Mouse (Mus musculus) frontal cortex, postnatal 14 days (tissue): ENCODE measurements around the gene Grwd1.

Experiments used
- DNase-seq, 2 experiments: peaks; one replicate each; pipeline ENCODE4 v3.0.0; 2022; ENCODE audit warnings: low spot score in 2 of 2

Grwd1 gene

DNA sequence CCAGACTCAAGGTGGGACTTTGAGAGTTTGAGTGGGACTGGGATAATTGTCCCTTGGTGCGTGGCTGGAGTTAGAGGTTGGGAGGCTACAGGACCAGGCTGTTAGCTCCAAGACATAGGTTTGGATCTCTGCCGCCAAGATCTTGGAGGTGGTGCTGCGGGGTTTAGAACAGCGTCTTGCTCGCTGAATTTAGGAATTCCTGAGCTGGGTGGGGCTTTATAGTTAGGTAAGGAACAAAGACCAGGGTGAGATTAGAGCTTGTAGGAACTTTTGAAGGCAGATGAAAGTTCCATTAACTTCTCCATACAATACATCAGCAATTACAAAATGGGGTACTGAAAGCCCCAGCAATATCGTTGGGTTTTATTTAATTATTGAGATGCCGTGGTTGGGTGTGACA lies 30.7 kb downstream of the Grwd1 start:
- DNase-seq, result no peak

DNA sequence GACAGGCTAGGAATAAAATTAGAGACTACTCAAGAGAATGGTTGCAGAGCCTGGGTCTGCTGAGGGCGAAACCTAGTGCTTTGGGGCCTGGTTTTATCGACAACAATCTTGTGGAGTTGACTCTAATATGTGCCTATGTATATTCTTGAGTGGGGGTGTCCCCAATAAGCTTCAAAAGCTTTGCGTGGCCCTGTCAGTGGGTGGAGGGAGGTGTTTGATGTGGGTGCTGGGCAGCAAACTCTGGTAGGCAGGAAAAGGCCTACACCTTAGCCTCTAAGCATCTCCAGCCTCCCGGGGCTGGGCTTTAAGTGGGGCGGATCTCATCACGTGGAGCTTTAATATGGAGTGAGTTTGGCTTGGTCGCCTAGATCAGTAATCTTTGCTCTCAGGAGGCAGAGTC lies 31.8 kb downstream of the Grwd1 start:
- no peak for DNase-seq

DNA sequence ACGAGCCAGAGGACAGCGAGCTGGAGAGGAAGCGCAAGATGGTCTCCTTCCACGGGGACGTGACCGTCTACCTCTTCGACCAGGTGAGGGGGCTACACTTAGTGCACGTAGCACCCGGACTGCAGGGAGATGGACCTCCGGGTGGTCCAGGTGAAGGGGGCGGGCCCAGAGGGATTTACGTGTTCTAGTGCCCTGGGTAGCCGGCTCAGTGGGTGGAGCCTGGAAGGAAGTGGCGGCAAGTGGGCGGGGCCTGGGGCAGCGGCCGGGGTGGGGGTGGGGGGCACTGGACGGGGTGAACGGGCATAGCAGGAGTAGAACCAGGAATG lies 32.3 kb downstream of the Grwd1 start:
- no peak for DNase-seq

DNA sequence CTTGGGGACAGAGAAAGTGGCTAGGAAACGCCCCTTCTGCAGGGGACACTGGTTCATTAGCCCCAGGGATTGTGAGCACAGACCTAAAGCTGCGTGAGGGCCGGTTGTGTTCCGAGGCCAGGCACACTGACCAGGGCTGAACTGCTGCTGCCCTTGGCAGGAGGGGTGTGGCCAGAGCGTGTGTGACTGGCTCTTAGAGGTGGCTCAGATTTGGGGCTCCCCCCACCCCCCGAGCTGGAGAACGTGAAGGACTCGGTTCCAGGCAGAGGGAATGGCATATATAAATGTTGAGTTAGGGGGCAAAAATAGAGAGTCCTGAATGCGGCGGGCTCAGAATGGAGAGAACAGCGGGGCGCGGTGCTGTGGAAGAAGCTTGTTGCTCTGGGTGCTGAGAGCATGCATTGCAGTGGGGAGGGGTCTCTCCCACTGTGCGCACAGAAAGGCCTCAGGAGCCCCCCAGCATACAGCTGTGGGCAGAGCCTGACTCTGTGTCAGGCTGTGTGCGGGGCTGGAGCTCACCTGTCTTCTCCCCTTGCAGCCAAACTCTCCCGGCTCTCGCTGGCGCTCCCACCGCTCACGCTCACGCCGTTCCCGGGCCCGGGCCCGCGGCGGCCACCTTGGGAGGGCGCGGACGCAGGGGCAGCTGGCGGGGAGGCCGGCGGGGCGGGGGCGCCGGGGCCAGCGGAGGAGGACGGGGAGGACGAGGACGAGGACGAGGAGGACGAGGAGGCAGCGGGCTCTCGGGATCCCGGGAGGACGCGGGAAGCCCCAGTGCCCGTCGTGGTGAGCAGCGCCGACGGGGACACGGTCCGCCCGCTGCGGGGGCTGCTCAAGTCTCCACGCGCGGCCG lies 32.9 kb downstream of the Grwd1 start:
- DNase-seq, result no peak

DNA sequence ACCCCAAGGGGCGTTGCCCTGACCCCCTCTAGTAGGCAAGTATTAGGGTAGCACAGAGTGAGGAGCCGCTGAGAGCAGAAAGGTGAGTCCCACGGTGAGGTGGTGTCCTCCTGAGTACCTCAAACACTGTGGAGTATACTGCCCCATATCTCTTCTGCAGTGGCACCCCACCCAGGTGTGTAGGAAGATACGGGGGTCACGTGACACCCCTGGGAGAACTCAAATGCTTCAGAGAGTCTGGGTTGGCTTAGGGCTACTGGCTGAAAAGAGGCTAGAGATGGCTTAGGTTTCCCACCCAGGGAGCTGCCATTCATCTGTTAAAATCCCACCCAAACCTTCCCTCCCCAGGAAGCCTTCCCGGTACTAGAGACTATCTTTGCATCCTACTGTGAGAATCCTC lies 33.8 kb downstream of the Grwd1 start:
- no peak for DNase-seq

DNA sequence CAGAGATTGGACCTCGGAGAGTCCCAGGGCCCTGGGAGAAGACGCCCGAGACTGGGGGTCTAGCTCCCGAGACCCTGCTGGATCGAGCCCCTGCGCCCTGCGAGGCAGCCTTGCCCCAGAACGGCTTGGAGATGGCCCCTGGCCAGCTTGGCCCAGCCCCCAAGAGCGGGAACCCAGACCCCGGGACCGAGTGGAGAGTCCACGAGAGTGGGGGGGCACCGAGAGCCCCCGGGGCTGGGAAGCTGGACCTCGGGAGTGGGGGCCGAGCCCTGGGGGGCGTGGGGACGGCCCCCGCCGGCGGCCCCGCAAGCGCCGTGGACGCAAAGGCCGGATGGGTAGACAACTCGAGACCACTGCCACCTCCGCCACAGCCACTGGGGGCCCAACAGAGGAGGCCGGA lies 35.8 kb downstream of the Grwd1 start:
- peak in 1 of 2 experiments; percentile 10 for DNase-seq

DNA sequence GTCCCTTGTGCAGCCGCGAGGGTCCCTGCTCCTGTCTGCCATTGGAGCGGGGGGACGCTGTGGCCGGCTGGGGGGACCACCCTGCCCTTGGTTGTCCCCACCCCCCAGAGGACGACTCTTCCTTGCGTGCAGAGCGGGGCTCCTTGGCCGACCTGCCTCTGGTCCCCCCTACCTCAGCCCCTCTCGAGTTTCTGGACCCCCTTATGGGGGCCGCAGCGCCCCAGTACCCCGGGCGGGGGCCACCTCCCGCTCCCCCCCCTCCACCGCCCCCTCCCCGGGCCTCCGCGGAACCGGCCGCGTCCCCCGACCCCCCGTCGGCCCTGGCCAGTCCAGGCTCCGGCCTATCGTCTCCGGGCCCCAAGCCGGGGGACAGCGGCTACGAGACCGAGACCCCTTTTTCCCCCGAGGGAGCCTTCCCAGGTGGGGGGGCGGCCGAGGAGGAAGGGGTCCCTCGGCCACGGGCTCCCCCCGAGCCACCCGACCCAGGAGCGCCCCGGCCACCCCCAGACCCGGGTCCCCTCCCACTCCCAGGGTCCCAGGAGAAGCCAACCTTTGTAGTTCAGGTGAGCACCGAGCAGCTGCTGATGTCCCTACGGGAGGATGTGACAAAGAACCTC lies 36.7 kb downstream of the Grwd1 start:
- no peak for DNase-seq

DNA sequence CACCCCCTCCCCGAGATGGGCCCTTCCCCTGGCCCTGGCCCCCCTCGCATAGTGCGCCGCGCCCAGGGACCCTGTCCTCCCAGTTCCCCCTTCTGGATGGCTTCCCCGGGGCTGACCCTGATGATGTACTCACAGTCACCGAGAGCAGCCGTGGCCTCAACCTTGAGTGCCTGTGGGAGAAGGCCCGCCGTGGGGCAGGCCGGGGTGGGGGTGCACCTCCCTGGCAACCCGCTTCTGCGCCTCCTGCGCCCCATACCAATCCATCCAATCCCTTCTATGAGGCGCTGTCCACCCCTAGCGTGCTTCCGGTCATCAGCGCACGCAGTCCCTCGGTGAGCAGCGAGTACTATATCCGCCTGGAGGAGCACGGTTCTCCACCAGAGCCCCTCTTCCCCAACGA lies 37.5 kb downstream of the Grwd1 start:
- DNase-seq, result no peak

DNA sequence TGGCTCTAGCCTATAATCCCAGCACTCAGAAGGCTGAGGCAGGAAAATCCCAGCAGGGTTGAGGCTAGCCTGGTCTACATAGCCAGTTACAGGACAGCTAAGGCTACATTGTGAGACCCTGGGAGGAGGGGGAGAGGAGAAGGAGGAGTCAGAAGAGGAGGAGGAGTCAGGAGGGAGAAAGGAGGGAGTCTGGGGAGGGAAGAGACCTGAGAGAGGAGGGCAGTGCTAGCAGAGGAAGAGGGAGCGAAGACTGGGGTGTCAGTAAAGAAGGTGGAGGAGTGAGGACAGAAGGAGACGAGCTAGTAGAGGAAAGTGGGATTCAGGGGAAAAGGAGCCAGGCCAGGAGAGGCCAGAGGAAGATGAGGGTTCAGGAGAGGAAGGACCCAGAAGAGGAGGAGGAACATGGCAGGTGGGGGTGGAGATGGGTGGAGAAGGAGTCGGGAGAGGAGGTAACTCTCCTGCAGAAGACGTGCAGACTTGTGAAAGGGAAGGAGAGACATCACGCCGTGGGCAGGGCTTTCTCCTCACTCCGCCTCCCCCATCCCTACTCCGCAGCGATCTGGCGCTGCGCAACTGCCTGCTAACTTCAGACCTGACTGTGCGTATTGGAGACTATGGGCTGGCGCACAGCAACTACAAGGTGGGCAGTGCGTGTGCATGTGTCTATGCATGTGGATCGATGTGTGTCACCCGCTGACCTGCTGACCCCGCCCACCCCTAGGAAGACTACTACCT lies 38.8 kb downstream of the Grwd1 start:
- DNase-seq, result peak in 1 of 2 experiments; percentile 14

DNA sequence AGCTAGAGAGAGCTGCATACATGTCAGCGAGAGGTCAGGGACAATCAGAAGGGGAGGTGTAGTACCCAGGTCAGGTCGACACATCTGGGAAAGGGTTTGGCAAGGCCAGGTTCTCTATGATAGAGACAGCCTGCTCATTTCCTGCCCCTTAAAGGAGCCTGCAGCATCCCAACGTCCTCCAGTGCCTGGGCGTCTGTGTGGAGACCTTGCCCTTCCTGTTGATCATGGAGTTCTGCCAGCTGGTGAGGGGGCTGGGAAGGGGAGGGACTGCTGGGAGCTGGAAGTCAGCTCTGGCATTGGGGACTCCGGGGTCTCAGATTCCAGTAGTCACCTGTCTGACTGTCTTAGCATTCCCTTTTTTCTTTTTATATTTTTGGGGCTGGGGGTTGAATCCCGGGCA lies 40.0 kb downstream of the Grwd1 start:
- no peak for DNase-seq

DNA sequence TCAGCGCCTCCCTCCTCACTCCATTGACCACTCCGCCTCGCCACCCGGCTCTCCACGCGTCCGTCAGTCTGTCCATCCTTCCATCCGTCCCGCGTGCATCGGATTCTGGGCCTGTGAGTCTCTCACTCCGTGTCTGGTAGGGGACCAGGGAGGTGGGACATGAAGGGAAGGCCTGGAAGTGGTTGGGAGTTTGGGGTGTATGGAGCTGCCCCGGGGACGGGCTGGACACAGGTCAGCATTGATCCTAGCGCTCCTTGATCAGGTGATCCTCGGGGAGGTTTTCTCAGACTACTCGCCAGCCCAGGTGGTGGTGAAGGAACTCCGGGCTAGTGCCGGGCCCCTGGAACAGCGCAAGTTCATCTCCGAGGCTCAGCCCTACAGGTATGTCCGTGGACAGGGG lies 43.1 kb downstream of the Grwd1 start:
- peak in 1 of 2 experiments; percentile 18 for DNase-seq

DNA sequence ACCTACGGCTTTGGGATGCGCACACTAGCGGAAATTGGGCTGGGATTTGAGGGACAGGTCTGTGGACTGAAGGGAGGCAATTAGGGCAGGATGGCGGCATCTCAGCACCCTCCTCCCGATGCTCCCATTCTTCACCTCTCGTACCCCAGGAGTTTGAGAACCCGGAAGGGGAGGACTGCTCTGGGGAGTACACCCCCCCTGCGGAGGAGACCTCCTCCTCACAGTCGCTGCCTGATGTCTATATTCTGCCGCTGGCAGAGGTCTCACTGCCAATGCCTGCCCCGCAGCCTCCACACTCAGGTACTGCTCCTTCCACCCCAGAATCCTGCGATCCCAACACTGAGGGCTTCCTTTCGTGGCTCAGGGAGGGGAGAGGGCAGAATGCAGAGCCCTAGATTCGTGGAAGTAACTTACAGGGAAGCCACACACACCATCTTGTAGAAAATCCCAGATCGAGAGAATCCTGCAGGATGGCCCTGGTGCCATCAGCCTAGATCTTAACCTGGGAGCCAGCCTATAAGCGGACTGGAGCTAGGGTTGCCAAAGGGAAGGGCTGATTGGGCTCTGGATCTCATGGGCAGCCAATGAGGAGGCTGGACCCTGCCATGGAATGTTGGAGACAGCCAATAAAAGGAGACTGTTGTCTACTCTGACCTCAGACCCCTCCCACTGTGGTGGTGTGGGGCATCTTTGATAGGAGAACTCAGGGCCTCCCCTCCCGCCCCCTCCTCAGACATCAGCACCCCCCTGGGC lies 43.9 kb downstream of the Grwd1 start:
- DNase-seq, result peak in 1 of 2 experiments; percentile 61

DNA sequence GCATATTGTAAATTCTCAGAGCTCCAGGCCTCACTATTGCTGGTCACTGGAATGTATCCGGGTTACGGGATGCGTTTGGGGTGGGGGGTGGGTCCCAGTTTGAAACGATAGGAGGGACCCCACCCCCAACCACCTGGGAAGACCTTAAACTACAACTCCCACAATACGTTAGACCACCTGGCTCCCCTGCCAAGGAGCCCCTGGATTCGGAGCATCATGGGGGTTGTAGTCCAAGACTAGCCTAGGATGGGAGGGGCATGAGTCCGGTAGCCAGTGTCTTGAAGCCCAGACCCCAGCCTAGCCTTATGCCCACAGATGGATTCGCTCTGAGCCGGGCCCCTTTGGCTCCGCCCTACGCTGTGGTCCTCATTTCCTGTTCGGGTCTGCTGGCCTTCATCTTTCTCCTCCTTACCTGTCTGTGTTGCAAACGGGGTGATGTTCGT lies 44.6 kb downstream of the Grwd1 start:
- peak in 1 of 2 experiments; percentile 41 for DNase-seq

DNA sequence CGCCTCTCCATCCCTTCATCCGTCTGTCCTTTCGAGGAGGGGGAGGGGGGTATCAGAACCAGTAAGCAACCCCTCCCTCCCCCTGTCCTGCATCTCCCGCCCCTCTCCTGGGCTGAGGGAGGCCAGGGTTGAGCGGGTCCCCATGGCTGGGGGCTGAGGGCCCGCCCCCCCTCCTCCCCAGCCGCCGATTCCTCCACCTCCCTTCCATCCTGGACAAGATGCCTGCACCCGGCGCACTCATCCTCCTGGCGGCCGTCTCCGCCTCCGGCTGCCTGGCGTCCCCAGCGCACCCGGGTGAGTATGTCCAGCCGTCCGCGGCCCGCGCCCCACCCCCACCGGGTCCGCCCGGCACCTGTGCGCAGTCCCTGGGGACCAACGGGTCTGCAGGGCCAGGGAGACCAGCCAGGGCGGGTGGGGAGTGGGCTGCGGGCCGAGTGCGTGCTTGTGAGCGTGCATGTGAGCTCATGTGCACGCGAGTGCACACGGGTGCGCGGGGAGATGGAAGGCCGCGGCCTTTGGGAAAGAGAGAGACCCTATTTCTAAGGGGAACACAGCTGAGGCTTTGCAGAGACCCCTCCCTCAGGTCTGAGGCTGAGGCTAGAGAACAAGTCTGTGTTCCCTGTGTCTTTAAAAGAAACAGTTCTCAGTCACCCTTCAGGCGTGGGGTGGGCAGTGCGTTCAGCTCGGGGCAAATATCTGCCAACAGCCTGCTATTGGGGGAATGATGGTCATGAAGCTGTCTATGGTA lies 45.2 kb downstream of the Grwd1 start:
- DNase-seq, result peak in 1 of 2 experiments; percentile 60

DNA sequence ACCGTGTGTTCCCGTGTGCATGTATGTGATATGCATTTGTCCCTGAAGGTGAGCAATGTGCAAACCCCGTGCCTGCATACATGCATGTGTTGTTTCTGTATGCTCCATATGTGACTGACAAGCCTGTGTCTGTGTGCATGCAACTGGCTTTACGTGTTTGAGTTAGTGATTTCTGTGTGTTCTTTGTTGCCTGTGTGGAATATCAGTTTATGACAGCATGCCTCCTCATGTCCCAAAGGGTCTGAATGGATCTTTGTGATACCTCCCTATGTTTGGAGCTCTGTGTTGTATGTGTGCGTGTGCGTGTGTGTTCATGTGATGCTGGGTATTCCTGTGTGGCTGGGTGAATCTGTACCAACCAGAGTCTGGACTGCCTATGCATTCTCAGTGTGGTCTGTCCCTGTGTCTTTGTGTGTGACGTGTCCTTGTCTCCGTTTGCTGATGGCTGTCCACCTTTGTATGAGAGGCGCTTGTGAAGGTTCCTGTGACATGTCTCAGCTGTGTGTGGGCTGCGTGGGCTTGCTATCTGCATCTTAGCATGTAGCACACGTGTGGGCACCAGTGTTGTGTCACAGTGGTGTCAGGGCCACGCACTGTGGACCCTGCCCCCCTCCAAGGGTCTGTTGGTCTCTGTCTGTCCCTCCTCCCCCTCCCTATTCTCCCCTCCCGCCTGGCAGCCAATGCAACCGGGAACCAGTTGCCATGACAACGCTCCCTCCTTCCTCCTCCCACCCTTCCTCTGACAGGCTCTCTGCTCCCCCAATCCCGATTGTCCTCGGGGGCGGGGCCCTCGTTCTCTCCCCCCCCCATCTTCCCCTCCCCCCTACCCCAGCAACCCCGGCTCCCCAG lies 46.0 kb downstream of the Grwd1 start, which contains the start of gene Sult2b1:
Gene Sult2b1 (minus strand): TSS at position 146 of the 849 bp plus-strand sequence.
- peak; percentile 85 to 88 for DNase-seq

DNA sequence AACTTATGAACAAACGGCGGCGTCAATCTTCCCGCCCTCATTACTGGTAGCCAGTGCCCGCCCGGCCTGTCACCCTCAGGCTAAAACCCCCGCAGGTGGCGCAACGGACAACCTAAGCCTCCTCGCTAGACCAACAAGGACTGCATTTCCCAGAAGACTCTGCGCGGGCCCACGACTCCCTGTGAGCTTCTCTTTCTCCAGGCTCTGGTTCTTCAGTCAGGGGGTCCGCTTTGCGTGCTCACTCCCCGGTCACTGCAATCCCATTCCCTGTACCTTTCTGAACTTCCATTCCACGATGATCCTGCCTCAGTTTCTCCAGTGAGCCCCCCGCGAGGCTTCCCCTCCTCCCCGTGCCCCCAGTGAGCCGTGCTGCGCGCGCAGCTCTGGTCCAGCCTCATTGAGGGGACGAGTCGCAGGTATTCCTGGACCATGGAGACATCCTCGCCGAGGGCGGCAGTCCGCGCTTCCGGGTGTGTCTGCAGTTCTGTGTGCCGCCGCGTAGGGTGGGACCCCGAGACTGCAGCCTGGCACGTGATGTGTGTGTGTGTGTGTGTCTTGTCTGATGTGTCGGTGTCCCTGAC lies 47.1 kb downstream of the Grwd1 start, which contains the start of gene Lmtk3:
Gene Lmtk3 (plus strand): TSS at position 228 of the 581 bp plus-strand sequence.
- peak; percentile 67 to 71 for DNase-seq

DNA sequence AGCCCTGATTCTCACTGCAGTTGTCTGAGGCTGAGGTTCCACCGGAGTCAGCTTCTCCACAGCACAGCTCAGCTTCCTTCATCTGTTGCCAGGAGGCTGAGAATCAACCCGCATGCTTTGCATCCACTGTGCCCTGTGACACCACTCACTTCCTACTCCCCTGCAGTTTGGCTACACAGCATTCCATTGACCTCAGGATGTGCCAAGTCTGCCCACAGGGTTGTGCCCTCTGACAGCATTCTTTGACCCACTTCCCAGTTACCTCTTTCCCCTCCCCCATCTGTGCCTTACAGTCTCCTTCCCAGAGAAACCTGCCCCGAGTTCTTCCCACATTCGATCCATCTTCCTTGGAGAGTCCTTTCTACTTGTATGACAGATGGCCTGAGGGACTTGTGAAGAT lies 48.5 kb downstream of the Grwd1 start:
- DNase-seq, result no peak

DNA sequence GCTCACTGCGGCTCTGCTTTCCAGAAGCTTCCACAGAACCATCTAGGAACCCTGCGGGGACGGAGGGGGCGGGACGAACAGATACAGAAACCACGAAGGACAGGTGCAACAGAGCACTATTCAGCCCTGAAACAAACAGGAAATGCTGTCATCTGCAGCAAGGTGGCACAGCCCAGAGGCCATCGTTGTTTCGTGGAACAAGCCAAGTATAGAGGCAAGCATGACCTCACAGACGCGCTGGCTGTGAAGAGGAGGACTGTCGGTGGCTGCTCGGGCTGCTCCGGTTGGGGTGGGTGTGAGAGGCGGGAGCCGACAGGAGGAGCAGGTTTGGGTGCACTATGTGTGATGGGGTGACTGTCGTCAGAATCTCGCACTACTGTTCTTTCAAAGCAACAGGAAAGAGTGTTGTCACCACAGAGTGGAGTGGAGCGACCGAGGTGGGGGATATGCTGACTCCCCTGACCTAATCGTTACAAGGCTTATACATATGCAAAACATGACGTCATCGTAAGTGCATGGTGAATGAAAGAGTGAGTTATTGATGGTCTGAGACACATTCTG lies 51.6 kb downstream of the Grwd1 start:
- no peak for DNase-seq

DNA sequence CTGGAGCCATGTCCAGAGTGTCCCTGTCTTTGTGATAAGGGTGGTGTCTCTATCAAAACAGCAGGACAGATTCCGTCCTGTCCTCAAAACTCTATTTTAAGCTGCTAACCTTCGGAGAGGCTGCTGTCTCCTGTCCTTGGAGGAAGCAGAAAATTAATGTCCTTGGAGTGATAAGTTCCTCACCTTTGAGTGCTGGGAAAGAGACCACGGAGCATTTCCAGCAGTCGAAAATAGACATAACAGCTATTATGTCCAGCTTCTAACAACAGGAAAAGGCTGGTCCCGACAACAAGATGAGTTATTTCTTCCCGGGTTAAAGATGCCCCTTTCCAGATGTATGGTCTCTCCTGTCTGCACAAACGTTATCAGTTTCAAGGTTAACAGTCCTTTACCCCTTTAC lies 55.5 kb downstream of the Grwd1 start:
- DNase-seq, result no peak
